Comparison of ENCODE assay signal across 19 mouse cellular contexts in the genomic region with DNA sequence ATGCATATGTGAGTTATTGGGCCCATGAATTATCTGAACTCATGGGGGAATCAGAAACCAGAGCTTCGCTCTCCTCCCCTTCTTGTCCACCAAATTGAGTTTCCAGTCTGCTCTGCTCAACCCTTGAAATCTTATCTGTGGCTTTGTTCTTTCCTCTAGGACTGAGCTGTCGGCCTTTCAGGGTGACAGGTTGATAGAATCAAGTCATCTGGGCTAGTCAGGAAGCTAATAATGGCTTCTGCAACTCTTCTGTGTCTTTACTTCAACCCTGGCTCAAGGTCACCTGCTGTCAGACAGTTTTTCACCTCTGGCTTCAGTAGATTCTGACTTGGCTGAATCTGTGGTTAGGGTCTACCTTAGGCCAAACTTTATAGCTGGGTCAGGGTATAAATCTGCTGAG.
A peak's percentile ranks its signal among the peaks of the same experiment; 100 is the strongest.
DNase-seq lines count a peak whose midpoint lies in the region; ATAC-seq lines count a peak whose summit lies in the region.
"Had no signal": no experiment of that assay in that cellular context is flagged by ENCODE, and none has a peak within 500 bp of the region (broad histone marks: within the 10 kb centered on the region; RNA-seq: fewer than 3 reads in every experiment).

No protein-coding gene starts in this region.

- H3K9me3 ChIP-seq in heart, embryonic 10.5 days = peaks cover 5% of the 10 kb centered on the region; the same call in 1 of the 2 replicates
- peaks cover 7% of the 10 kb centered on the region for H3K9me3 ChIP-seq in heart, embryonic 14.5 days (ENCODE audit: control insufficient read depth, low read length)
- H3K9me3 ChIP-seq: embryonic facial prominence, embryonic 15.5 days; forebrain, embryonic 10.5 days had no signal

- intact Hi-C loops in heart, postnatal 10 days (cut with DNase I) = loop anchor here (5.0 kb wide), 1 partner anchor 110 kb away; no protein-coding TSS in a partner anchor
- intact Hi-C loops in left cerebral cortex, postnatal 10 days (cut with DNase I) = no loop called here

- 18% methylated on average over 2 of the region's 2 CpGs for WGBS in heart, embryonic 10.5 days
- WGBS in heart, embryonic 14.5 days = 14% methylated on average over 2 of the region's 2 CpGs

- no peak; the same call in 1 of the 2 replicates for ATAC-seq in heart, embryonic 14.5 days (ENCODE audit: insufficient number of reproducible peaks, insufficient read depth, low FRiP score, low read depth)
- ATAC-seq: forebrain, embryonic 14.5 days; hindbrain, postnatal 0 days had no signal

- H3K4me3 ChIP-seq in heart, embryonic 10.5 days = no peak overlapping the region
- H3K4me3 ChIP-seq in heart, embryonic 14.5 days (ENCODE audit: control insufficient read depth in 1 of 2, insufficient read depth in 1 of 2, low read depth in 1 of 2, low read length in 2 of 2) = no peak overlapping the region
- H3K4me3 ChIP-seq: embryonic facial prominence, embryonic 15.5 days; erythroblast, embryonic 14.5 days; forebrain, embryonic 10.5 days; hindbrain, embryonic 13.5 days had no signal

- no peaks in the 10 kb centered on the region; the same call in 1 of the 2 replicates for H3K36me3 ChIP-seq in heart, embryonic 10.5 days
- H3K36me3 ChIP-seq in heart, embryonic 14.5 days (ENCODE audit: control insufficient read depth, insufficient read depth, low read length) = no peaks in the 10 kb centered on the region
- H3K36me3 ChIP-seq: embryonic facial prominence, embryonic 15.5 days; forebrain, embryonic 10.5 days; hindbrain, embryonic 13.5 days had no signal

- H3K27me3 ChIP-seq in heart, embryonic 10.5 days (ENCODE audit: insufficient read depth, poor library complexity, severe bottlenecking) = no peaks in the 10 kb centered on the region
- no peaks in the 10 kb centered on the region for H3K27me3 ChIP-seq in heart, embryonic 14.5 days (ENCODE audit: control insufficient read depth, insufficient read depth, low read length)
- H3K27me3 ChIP-seq: embryonic facial prominence, embryonic 15.5 days; hindbrain, embryonic 13.5 days had no signal

- H3K4me2 ChIP-seq in heart, embryonic 14.5 days (ENCODE audit: low read length) = peak overlapping the region; percentile 24; the same call in 1 of the 2 replicates
- H3K4me2 ChIP-seq: embryonic facial prominence, embryonic 15.5 days; hindbrain, embryonic 13.5 days had no signal

- peak; percentile 33 for DNase-seq in heart, adult 8-10 months (ENCODE audit: low spot score)
- DNase-seq in heart, embryonic 10.5 days (ENCODE audit: low spot score) = peak; percentile 81
- DNase-seq in heart, postnatal 10 days = peak; percentile 24 to 34
- DNase-seq in gastrocnemius, adult 8-10 months (ENCODE audit: low spot score in 2 of 2) = no peak
- DNase-seq in left cerebral cortex, postnatal 10 days (ENCODE audit: extremely low spot score in 1 of 2, low spot score in 2 of 2) = no peak
- DNase-seq in adrenal gland, adult 8-10 months = no peak
- DNase-seq: adrenal gland, adult 2 months; adrenal gland, postnatal 36 days; cerebellum, adult 2 months; embryo, embryonic 11 days; gastrocnemius, postnatal 14 days; kidney, adult 11 months had no signal

- H3K27ac ChIP-seq in heart, embryonic 10.5 days = peak overlapping the region; percentile 82; the same call in 1 of the 2 replicates
- H3K27ac ChIP-seq in heart, embryonic 14.5 days (replicated peaks in 1 of 2; ENCODE audit: control insufficient read depth in 1 of 2, insufficient read depth in 1 of 2, low read depth in 2 of 2, low read length in 2 of 2) = peak overlapping the region; percentile 83 to 84
- H3K27ac ChIP-seq: embryonic facial prominence, embryonic 15.5 days; forebrain, embryonic 10.5 days; hindbrain, embryonic 13.5 days; hindbrain, postnatal 0 days had no signal

- no peak overlapping the region for H3K9ac ChIP-seq in heart, embryonic 14.5 days (ENCODE audit: low read length)
- H3K9ac ChIP-seq: embryonic facial prominence, embryonic 15.5 days; hindbrain, embryonic 13.5 days had no signal

- peaks cover 27% of the 10 kb centered on the region for H3K4me1 ChIP-seq in heart, embryonic 10.5 days
- H3K4me1 ChIP-seq in heart, embryonic 14.5 days (ENCODE audit: control insufficient read depth in 2 of 2, insufficient read depth in 2 of 2, low read length in 2 of 2) = peaks cover 12 to 29% of the 10 kb centered on the region in 2 experiments
- H3K4me1 ChIP-seq: forebrain, embryonic 10.5 days had no signal

Comparison
In these comparisons a context has a peak if more than half of its experiments do, and no peak if none do; other contexts are left out.
1. DNase-seq: peak in heart, adult 8-10 months (single experiment), heart, embryonic 10.5 days (single experiment) and heart, postnatal 10 days (2 of 2); none in gastrocnemius, adult 8-10 months (0 of 2), left cerebral cortex, postnatal 10 days (0 of 2) and adrenal gland, adult 8-10 months (single experiment).